Mouse (Mus musculus): ENCODE measurements around the gene Olfr1445.

DNA sequence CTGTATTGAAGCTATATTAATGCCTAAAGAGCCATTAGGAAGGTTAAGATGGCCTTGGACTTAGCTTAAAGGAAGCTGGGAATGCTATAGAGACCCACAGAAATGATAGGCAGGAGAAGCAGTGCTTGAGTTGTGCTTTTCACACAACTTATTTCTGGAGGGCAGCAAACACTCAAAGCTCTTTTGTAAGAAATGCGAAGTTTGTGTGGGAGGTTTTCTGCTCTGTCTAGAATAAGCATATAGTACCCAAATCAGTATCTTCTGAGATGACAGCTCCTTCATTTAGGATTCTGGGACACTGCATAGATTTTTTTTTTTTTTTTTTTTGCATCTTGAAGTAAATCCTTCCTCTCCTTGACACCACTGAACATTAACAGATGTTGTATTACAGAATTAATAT is 45.1 kb upstream of the Olfr1445 start:
- TF ChIP-seq CTCF (IDR thresholded peaks at IDR 0.05; ENCODE audit: borderline replicate concordance, insufficient read depth, low read depth, low read length) = no peak
- TF ChIP-seq POLR2A (IDR thresholded peaks at IDR 0.05; ENCODE audit: borderline replicate concordance, insufficient read depth, low read length) = no peak
